Mouse (Mus musculus): ENCODE measurements around the gene 4931428F04Rik.

The 4931428F04Rik gene

DNA sequence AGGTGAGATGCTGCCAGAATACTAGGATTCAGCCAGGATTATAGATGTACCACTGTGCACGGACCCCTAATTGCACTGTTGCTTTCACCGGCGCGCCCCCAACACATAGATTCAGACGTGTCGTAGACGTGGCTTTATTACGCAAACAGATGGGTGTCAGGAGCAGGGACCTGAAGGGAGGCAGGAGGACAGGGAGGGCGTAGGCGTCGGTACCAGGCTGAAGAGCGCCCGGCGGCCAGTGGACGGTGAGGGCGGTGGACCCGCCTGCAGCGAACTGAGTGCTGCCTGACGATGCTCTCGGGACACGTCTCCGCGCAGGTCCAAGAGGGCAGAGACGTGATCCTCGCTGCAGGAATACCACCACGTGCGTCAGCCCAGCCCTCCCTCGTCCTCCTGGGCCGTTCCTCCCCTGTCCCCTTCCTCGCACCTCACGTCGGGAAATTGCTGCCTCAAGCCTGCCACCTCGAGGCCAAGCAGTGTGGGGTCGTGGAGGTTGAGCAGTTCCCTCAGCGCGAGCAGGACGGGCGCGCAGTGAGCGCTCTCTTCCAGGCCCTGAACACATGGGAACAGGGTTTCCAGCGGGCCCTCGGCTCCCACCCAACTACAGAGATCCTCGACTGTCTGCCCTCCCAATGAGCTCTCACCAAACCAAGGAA is at the start of gene 4931428F04Rik:
TSS of gene 4931428F04Rik (minus strand) at position 60 of the 656 bp plus-strand sequence.
- no peak for DNase-seq (ENCODE audit: low spot score in 2 of 2)

DNA sequence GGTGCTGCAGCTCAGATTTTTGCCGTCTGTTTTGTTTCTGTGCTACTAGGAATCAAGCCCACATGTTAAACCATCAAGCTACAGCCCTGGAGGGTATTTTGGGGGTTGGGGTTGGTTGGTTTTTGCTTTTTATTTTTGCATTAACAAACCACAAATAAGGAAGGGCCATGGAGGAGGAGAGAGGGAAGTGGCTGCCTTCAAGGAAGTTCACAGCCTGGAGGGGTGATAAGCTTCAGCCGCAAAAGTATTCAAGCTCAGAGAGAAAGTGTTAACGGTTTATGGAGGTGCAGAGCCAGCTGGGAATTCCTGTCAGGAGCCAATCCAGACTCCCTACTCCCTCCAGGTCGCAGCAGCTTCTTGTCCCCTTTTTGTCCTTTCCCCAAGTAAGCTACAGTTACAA is 49.3 kb upstream of the 4931428F04Rik start:
- DNase-seq (ENCODE audit: low spot score in 2 of 2), result no peak

- DNase-seq (ENCODE audit: low spot score in 2 of 2), result no peak
Observed at GRCm38 (mm10) chr8:105336373-105337130, 46.9 kb upstream of the 4931428F04Rik start.

GRCm38 (mm10) chr8:105332523-105332922 is 42.9 kb upstream of the 4931428F04Rik start:
- DNase-seq (ENCODE audit: low spot score in 2 of 2), result no peak

DNA sequence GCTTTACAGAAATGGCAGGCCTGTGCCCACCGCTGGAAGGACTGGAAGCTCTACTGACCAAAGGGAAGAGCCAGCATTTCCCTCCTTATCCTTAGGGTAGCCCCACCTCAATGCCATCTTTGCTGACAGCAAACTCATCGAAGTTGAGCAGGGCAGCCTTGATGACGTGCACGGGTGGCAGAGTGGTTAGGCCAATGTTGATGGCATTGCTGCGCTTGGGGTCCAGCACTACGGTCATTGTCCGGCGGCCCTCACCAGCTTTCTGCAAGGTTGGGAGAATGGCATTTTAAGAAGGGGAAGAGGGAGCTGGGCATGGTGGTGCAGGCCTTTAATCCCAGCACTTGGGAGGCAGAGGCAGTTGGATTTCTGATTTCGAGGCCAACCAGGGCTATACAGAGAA is 42.3 kb upstream of the 4931428F04Rik start:
- DNase-seq (ENCODE audit: low spot score in 2 of 2), result no peak

DNA sequence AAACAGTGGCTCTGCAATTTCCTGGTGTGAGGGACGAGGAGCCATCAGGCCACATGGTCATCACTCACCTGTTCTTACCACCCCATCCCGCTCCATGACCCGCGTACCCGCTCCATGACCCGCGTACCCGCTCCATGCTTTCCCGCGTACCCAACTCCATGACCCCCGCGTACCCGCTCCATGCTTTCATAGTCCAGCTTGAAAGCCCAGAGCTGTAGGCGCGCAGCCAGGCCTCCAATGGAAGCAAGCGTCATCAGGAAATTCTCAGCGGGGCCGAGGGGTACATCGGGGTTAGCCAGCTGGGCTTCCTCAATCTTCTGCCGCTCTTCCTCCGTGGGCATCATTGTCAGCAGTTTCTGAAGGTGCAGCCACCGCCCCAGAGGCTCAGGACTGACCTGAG is 41.8 kb upstream of the 4931428F04Rik start:
- DNase-seq (ENCODE audit: low spot score in 2 of 2), result no peak

GRCm38 (mm10) chr8:105330325-105330724 is 40.7 kb upstream of the 4931428F04Rik start:
- DNase-seq (ENCODE audit: low spot score in 2 of 2), result no peak

- DNase-seq (ENCODE audit: low spot score in 2 of 2), result no peak
Observed at GRCm38 (mm10) chr8:105326968-105327367, 37.3 kb upstream of the 4931428F04Rik start.

GRCm38 (mm10) chr8:105326141-105326672 is 36.5 kb upstream of the 4931428F04Rik start, which contains the start of the genes Lrrc29 and Tmem208:
Lrrc29 (minus strand) TSS chr8:105326278.
Tmem208 (plus strand) TSS chr8:105326354.
- DNase-seq (ENCODE audit: low spot score in 2 of 2), result peak; percentile 90 to 96

- no peak for DNase-seq (ENCODE audit: low spot score in 2 of 2)
Observed at GRCm38 (mm10) chr8:105325641-105326093, 36.0 kb upstream of the 4931428F04Rik start.

DNA sequence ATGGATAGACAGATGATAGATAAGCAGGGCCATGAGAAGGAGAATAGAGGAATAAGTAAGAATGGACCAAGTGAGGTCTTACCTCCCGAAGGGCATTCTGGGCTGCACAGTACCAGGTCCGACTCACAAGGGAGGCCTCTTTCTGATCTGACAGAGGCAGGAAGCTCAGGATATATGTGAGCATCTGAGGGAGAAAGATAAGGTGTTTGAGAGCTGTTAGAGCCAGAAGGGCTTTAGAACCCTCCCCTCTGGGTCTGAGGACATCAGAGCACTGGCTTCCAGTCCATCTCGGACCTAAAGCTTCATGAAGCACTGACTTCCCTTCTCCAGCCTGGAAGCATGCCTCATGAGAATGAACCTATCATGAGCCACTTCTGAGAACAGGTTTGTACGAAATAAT is 33.5 kb upstream of the 4931428F04Rik start:
- DNase-seq (ENCODE audit: low spot score in 2 of 2), result no peak

GRCm38 (mm10) chr8:105318662-105319190 is 29.1 kb upstream of the 4931428F04Rik start:
- DNase-seq (ENCODE audit: low spot score in 2 of 2), result no peak

DNA sequence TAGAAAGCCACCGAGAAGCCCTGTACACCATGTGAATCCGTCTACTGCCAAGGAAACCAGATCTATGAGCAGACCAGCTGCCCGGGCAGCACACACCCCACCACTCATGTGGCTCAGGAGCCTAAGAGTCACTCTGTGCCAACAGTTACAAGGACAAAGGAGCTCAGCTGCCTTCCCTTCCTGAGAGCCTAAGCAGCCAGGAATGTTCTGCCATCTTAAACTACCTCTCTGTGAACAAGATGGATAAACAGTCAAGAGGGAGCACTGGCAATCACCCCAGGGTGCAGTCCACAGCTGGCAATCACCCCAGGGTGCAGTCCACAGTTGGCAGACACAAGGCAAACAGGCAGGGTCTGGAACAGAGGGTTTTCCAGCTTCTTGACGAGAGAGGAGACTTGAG is 28.3 kb upstream of the 4931428F04Rik start:
- no peak for DNase-seq (ENCODE audit: low spot score in 2 of 2)

DNA sequence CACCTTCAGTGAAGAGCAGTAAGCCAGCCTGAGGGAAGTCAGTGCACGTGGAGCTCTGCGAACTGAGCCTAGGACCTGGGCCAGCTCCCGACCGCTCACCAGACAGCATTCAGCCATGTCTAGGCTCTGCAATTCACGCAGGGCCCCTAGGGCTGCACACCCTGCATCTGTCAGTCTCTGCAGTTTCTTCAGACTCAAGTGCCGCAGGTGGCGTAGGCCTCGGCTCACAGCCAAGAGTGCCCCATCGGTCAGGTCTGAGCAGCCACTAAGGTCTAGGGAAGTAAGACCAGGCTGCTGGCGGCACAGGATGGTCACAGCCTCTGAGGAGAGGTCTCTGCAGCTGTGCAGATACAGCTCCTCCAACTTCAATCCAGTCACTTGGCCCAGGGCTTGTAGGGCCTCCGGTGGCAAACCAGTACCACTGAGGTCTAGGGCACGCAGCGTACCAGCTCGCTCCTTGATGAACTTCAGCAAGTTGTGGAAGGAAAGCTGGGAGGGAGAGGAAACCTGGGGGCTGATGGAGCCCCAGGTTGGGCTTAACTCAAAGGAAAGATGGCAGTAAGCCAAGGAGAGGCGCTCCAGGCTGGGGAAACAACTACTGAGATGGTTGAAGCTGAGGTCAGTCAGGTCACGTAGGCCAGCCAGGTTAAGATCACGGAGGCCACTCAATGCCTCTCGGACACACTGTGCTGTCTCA is 25.6 kb upstream of the 4931428F04Rik start:
- DNase-seq (ENCODE audit: low spot score in 2 of 2), result no peak

DNA sequence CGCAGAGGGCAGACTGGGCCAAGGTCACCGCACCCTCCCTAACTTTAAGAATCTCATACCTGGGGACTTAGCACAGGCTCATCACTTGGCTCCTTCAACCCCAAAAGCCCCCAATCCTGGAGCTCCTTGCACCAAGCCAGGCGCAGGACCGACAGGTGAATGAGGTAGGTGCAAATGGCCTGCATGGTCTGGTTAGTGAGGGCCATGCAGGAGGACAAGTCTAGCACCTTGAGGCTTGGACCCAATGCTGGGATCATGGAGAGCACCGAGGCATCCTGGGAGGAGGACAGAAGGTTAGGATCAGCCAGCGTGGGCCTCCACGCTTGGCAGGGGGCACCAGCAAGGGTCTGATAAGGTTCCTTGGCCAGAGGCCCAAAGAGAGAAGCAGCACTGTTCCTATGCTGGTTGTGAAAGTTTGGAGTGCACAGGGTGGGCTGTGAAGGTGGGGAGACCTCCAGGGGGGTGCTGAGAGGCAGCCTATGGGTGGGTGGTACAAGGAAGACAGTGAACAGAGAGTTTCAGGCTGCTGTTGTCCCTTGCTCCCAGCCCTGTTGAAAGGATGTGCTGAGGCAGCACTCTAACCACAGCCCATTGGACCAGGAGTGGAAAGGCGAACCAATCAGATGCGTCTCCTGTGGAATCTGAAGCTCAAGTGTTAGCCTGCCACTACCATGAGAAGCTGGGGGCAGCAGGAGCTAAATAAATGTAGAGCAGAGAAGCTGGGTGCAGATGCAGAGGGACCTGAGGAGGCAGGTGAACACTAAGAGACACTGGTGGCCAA is 24.1 kb upstream of the 4931428F04Rik start:
- no peak for DNase-seq (ENCODE audit: low spot score in 2 of 2)

DNA sequence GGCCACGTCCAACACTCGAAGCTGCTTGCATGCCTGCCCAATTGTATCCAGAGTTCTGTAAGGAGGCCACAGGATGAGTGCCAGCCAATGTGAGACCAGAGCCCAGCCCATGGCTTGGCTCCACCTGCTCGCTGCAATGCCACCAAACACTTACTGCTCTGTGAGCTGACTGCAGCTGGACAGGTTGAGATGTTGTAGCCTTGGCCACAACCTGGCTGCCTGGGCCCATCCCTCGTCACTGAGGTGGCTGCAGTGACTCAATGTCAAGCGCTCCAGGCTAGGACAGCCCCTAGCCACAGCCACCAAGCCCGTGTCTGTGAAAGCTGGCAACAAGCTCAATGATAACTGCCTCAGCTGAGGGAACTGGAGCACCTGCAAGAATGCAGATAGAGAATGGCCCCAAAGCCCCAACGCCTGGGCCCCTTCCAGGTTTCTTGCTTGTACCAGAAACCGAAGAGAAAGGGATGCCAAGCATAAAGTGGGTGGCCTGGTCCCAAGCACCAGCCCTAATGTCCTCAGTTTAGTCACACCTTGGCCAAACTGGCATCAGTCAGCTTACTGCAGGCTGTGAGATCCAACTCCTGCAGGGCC is 23.3 kb upstream of the 4931428F04Rik start:
- peak in 1 of 2 experiments; percentile 48 for DNase-seq (ENCODE audit: low spot score in 2 of 2)

DNA sequence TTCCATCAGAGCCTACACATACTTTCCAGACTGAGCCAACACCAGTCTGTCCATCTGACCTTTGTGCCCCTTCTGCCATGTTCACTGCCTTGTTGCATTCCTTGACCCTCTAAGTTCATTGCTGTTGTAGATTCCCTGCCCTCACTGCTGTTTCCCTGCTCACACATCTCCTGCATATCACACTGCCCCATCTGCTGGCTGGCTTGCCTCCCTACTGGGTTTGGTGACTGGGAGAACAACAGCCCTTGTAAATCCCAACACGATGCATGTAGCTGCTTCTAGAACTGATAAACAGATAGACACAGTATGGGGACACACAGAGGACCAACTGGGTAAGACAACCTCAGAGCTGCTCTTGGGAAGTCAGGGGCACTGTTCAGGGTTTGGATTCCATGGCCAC is 22.1 kb upstream of the 4931428F04Rik start:
- no peak for DNase-seq (ENCODE audit: low spot score in 2 of 2)

DNA sequence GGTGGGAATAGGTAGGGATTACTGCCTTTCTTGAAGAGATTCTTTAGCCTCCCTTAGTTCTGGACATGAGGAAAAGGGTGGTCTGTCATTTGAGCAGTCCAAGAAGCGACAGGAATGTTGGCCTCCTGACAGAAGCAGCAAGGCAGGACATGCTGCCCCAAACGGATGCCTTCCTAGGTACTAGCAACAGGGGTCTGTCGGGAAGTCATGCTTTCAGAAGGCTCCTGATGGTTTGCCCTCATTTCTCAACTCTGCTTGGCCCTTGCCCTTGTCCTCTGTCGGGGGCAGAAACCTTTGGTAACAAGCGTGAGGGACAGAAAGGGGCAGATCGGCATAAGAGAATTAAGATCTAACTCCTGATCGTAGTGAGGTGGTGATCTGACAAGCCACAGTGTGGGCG is 20.5 kb upstream of the 4931428F04Rik start:
- no peak for DNase-seq (ENCODE audit: low spot score in 2 of 2)

- no peak for DNase-seq (ENCODE audit: low spot score in 2 of 2)
Observed at GRCm38 (mm10) chr8:105309142-105309847, 19.6 kb upstream of the 4931428F04Rik start.

DNA sequence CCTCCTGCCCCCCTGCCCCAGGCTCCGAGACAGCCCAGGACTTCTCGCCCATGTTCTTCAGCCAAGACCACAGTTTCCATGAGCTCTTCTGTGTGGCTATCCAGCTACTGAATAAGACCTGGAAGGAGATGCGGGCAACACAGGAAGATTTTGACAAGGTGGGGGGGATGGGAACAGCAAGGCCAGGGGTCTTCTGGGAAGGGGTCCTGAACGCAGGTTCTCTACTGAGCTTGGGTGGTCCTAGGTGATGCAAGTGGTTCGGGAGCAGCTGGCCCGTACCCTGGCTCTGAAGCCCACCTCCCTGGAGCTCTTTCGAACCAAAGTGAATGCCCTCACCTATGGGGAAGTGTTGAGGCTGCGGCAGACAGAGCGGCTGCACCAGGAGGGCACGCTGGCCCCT is 18.8 kb upstream of the 4931428F04Rik start:
- DNase-seq (ENCODE audit: low spot score in 2 of 2), result no peak

Data from heart, adult 9 months (tissue).